Mouse (Mus musculus): Measurements from ENCODE around the gene Dytn. TPM values are rescaled to one million over a fixed set of nuclear protein-coding genes. Genes with fewer than 3 reads are reported as not detected.
"Not testable (repeated sequence)": the region's sequence is repeated elsewhere in the genome, so short reads cannot be mapped to it uniquely, and the experiment has no call there.

The Dytn gene
- polyA plus RNA-seq, 1 experiment from 2014 or later, result not detected

DNA sequence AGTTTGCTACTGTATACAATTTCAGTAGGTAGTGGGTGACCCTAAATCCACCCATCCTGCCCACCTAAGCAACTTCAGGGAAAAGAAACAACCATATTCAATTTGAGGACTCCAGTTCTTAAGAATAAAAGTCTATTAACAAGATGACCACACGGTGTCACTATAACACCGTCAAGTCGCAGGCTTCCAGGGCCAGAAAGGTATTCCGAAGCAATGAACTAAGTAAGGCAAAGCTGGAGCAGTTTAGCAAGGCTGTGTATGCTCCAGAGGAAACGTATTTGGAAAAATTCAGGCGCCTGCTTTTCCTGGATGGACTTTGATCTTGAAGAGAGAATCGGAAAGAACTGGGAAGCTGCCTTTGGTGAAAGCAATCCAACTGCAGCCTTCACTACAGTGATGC is 27.1 kb downstream of the Dytn start:
- no peaks in the 10 kb centered on the region for H3K9me3 ChIP-seq
- H3K27ac ChIP-seq, result no peak overlapping the region
- no peak for DNase-seq (ENCODE audit: low spot score)
- H3K4me3 ChIP-seq, result no peak overlapping the region
- no peaks in the 10 kb centered on the region for H3K36me3 ChIP-seq
- H3K4me1 ChIP-seq, result no peaks in the 10 kb centered on the region
- peaks cover 11% of the 10 kb centered on the region for H3K27me3 ChIP-seq (ENCODE audit: insufficient read depth, poor library complexity, severe bottlenecking)
- WGBS, result 3% methylated on average over 7 of the region's 7 CpGs

DNA sequence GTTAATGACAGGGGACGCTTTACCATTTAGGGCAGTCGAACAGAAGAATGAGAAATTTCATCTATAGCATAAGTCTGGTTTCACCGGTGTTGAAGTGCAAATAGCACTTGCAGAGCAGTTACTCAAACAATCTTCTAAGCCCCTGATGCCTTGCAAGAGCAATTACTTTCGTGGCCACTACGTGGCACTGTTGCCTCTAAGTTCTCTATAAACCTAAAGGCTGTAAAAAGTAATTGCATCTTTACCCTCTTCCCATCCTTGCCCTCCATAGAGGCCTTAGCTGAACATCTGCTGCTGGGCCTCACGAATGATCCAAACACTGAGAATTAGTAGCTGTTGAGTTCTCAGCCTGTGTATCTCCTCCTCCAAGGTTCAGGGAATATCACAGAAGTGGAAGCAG is 28.7 kb downstream of the Dytn start:
- no peaks in the 10 kb centered on the region for H3K9me3 ChIP-seq
- peaks cover 11% of the 10 kb centered on the region for H3K27me3 ChIP-seq (ENCODE audit: insufficient read depth, poor library complexity, severe bottlenecking)
- no peak overlapping the region for H3K4me3 ChIP-seq
- no peak overlapping the region for H3K27ac ChIP-seq
- H3K4me1 ChIP-seq, result no peaks in the 10 kb centered on the region
- DNase-seq (ENCODE audit: low spot score), result no peak
- WGBS, result 14% methylated on average over 6 of the region's 6 CpGs
- no peaks in the 10 kb centered on the region for H3K36me3 ChIP-seq

DNA sequence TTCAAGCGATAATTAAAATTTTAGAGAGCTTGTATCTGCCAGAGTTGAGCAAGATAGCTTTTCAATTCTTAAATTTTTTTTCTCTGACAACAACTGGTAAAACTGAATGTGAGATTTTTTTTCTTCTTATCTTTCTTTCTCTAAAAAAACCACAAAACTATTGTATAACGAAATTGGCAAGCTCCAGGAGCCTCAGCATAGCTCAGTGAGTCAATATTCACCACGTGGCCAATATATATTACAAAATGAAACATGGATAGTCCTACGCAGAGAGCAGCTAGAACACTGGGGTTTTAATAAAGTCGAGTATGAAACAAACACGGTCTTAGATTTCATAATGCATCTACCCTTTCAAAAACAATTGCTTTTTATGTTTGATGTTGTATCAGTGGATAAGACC is 46.8 kb downstream of the Dytn start:
- no peaks in the 10 kb centered on the region for H3K36me3 ChIP-seq
- WGBS, result 77% methylated on average over 6 of the region's 6 CpGs
- H3K27ac ChIP-seq, result no peak overlapping the region
- no peaks in the 10 kb centered on the region for H3K4me1 ChIP-seq
- H3K27me3 ChIP-seq (ENCODE audit: insufficient read depth, poor library complexity, severe bottlenecking), result no peaks in the 10 kb centered on the region
- H3K9me3 ChIP-seq, result no peaks in the 10 kb centered on the region
- DNase-seq (ENCODE audit: low spot score), result no peak
- no peak overlapping the region for H3K4me3 ChIP-seq

DNA sequence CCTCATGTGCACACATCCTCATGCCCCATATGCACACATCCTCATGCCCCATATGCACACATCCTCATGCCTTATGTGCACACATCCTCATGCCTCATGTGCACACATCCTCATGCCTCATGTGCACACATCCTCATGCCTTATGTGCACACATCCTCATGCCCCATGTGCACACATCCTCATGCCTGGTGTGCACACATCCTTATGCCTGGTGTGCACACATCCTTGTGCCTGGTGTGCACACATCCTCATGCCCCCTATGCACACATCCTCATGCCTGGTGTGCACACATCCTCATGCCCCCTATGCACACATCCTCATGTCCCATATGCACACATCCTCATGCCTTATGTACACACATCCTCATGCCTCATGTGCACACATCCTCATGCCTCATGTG is 56.3 kb downstream of the Dytn start:
- not testable (repeated sequence) for H3K9me3 ChIP-seq; DNase-seq (ENCODE audit: low spot score); H3K4me1 ChIP-seq; H3K4me3 ChIP-seq; H3K27ac ChIP-seq; H3K27me3 ChIP-seq (ENCODE audit: insufficient read depth, poor library complexity, severe bottlenecking); H3K36me3 ChIP-seq

DNA sequence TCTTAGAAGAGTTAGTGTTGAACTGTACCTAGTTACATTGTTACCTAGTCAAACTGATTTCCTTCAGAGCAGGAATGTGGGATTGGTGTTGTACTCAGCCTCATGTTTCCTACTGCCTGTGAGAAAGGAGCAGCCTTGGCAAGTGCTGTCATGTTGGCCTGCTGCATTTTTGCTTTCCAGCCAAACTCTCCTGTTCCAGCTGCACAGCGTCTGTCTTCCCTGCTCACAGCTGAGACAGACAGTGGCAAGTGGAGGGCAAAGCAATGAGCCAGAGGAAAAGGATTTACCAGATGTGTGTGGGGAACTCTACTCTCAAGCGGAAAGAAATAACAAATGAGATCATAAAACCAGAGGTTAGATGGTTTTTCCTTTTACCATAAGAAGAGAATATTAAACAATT is 58.5 kb downstream of the Dytn start:
- no peaks in the 10 kb centered on the region for H3K27me3 ChIP-seq (ENCODE audit: insufficient read depth, poor library complexity, severe bottlenecking)
- no peaks in the 10 kb centered on the region for H3K36me3 ChIP-seq
- peaks cover 4% of the 10 kb centered on the region; the same call in 1 of the 2 replicates for H3K9me3 ChIP-seq
- no peak for DNase-seq (ENCODE audit: low spot score)
- 54% methylated on average over 2 of the region's 2 CpGs for WGBS
- no peaks in the 10 kb centered on the region for H3K4me1 ChIP-seq
- H3K4me3 ChIP-seq, result no peak overlapping the region
- H3K27ac ChIP-seq, result no peak overlapping the region

DNA sequence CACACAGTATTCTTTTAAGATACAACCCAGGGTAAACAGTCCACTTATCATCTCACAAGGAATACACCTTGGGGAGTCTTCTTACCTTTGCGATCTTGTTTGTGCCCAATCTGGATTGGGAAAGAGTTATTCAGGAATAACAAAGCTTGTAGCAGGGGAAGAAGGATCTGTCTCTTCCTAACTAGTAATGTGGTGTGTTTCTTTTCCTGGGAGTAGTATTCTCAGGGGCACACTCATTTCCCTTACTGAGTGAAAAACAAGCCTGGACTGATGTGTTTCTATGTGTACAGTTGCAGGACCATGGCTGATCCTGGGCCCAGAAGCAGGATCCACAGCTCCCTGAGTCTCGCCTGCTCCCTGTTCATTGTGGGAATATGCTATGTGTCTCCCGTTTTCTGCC is 71.1 kb downstream of the Dytn start, which contains the start of gene Gm39653:
Gm39653 (plus strand) TSS at position 301 of the 400 bp plus-strand sequence.
- Histone ChIP-seq H3K27ac (no peak within 1 kb of the TSS), H3K9me3 (no peaks in the 10 kb centered on the region), H3K27me3 (ENCODE audit: insufficient read depth, poor library complexity, severe bottlenecking) (peaks cover 15% of the 10 kb centered on the region), H3K4me1 (no peaks in the 10 kb centered on the region), H3K4me3 (no peak within 1 kb of the TSS), H3K36me3 (no peaks in the 10 kb centered on the region)
- WGBS, result 80% methylated on average over 3 of the region's 3 CpGs
- DNase-seq (ENCODE audit: low spot score), result no peak

DNA sequence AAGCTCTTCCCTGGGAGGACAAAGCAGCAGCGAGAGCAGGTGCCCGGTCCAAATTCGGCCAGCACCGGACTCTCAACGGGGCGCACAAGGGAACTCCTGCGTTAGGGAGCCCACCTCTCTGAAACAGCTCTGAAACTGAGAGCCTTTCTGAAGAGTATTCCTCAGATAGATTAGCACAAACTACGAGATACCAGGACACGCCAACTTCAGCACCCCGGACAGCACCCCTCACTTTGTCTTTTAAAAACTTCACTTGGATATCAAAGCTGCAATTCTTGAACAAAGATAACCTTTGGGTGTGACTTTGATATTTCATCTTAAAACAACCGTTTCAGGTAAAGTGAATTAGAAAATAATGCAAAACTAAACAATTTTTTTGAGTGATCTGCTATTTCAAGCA is 72.1 kb downstream of the Dytn start:
- WGBS, result under 1% methylated on average over 11 of the region's 11 CpGs
- no peak for DNase-seq (ENCODE audit: low spot score)
- Histone ChIP-seq H3K9me3 (no peaks in the 10 kb centered on the region), H3K27ac (no peak overlapping the region), H3K4me3 (no peak overlapping the region), H3K4me1 (no peaks in the 10 kb centered on the region), H3K27me3 (ENCODE audit: insufficient read depth, poor library complexity, severe bottlenecking) (peaks cover 15% of the 10 kb centered on the region), H3K36me3 (no peaks in the 10 kb centered on the region)

DNA sequence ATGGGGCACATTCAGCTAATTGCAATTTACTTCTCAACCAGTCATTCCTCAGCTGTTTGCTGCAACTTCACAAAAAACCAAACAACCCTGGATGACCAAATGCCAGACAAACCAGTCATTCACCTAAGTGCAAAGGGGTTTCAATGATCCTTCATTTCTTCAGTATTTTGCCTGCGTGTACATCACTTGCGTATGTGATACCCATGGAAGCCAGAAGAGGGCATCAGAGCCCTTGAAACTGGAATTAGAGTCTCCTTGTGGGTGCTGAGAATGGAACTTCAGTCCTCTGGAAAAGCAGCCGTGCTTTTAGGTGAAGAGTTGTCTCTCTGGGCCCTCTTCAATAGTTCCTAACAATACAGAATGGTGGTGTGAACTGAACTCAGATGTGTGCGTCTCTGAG is 77.1 kb downstream of the Dytn start:
- H3K4me3 ChIP-seq, result no peak overlapping the region
- H3K27ac ChIP-seq, result no peak overlapping the region
- H3K27me3 ChIP-seq (ENCODE audit: insufficient read depth, poor library complexity, severe bottlenecking), result peaks cover 15% of the 10 kb centered on the region
- H3K9me3 ChIP-seq, result no peaks in the 10 kb centered on the region
- H3K36me3 ChIP-seq, result no peaks in the 10 kb centered on the region
- no peak for DNase-seq (ENCODE audit: low spot score)
- no peaks in the 10 kb centered on the region for H3K4me1 ChIP-seq
- 85% methylated on average over 4 of the region's 4 CpGs for WGBS

DNA sequence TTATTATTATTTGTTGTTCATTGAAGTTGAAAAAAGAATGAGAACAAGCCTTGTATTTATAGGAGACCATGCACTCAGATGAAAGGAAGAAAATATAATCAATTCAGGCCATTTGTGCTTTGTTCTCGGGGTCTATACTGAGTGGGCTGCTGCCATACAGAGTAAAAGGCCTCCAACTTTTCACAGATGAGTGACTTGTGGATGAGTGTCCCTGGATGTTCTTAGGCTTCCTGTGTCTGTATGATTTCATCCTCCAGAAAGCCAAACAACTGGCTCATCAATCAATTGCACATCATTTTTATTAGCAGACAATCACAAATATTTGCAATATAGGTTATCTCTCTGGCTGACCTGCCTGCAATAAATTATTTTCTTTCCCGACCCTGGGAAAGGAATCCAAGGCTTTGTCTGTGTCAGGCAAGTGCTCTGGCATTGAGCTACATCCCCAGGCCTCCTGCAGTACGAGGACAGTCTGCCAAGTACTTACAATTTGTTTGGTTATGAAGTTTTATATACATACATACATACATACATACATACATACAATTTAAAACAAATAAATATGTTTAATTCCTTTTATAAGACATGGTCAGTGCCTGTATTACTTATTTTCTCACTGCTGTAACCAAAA is 82.7 kb downstream of the Dytn start:
- Histone ChIP-seq H3K4me3 (no peak overlapping the region), H3K4me1 (no peaks in the 10 kb centered on the region), H3K9me3 (no peaks in the 10 kb centered on the region), H3K36me3 (no peaks in the 10 kb centered on the region), H3K27ac (no peak overlapping the region), H3K27me3 (ENCODE audit: insufficient read depth, poor library complexity, severe bottlenecking) (no peaks in the 10 kb centered on the region)
- 55% methylated on average over 3 of the region's 3 CpGs for WGBS
- DNase-seq (ENCODE audit: low spot score), result no peak

DNA sequence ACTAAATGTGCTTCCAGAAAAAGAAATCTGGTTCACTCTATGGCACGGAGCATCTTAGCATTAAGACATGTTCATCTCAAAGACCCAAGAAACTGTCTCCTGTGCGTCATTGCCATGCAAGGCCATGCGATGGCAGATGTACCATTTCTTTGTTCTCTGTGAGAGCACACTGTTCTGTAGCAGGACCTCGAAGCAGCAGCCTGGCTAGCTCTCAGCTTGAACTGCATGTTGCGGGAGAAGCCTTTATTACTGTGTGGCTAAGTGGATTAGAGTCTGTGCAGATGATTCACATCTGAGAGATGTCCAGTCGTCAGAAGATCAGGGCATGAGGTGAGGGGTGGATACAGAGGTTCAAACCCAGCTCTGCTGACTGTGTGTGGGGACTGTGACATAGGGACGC is 99.9 kb downstream of the Dytn start:
- no peak overlapping the region for H3K27ac ChIP-seq
- 81% methylated on average over 7 of the region's 7 CpGs for WGBS
- no peaks in the 10 kb centered on the region for H3K36me3 ChIP-seq
- DNase-seq (ENCODE audit: low spot score), result no peak
- no peaks in the 10 kb centered on the region for H3K9me3 ChIP-seq
- no peak overlapping the region for H3K4me3 ChIP-seq
- H3K27me3 ChIP-seq (ENCODE audit: insufficient read depth, poor library complexity, severe bottlenecking), result no peaks in the 10 kb centered on the region
- H3K4me1 ChIP-seq, result no peaks in the 10 kb centered on the region

DNA sequence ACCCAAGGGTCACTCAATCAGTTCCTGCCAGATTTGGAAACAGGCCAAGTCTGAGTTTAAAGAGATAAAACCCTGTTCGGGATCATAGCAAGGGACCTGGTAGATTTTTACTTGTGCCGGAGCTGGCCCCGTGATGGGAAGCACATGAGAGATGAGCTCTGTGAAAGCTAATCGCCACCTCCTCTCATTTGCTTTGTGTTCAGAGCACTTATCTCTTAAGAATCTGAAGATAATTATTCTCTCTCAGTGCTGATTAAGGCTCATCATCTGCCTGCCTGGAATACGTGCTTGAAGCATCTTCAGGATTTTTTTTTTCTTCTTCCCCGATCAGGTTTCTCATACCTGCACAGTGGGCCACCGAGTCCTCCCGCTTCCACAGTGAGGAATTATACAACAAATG is 107.6 kb downstream of the Dytn start:
- Histone ChIP-seq H3K4me1 (no peaks in the 10 kb centered on the region), H3K4me3 (no peak overlapping the region), H3K36me3 (no peaks in the 10 kb centered on the region), H3K27me3 (ENCODE audit: insufficient read depth, poor library complexity, severe bottlenecking) (no peaks in the 10 kb centered on the region), H3K27ac (no peak overlapping the region), H3K9me3 (no peaks in the 10 kb centered on the region)
- no peak for DNase-seq (ENCODE audit: low spot score)
- WGBS, result 70% methylated on average over 8 of the region's 8 CpGs

DNA sequence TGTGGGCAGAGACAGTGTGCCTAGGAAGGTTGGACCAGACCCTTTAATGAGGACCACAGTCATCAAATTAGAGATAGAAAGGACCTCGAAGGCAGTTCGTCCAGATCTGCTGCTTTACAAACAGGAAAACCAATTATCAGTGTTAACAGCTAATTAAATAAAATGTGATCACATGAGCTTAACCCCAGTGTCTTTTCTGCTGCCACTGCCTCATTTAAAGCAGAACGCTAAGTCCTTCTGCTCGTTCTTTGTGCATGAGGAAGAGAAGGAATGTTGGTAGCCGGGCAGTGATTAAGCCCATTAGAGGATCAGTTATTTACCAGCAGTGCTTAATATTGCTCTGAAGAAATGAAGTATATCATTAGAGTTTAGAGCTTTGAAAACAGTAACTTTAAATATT is 109.9 kb downstream of the Dytn start:
- Histone ChIP-seq H3K27ac (no peak overlapping the region), H3K4me3 (no peak overlapping the region), H3K4me1 (no peaks in the 10 kb centered on the region), H3K36me3 (no peaks in the 10 kb centered on the region), H3K27me3 (ENCODE audit: insufficient read depth, poor library complexity, severe bottlenecking) (no peaks in the 10 kb centered on the region), H3K9me3 (no peaks in the 10 kb centered on the region)
- WGBS, result 63% methylated on average over 5 of the region's 5 CpGs
- no peak for DNase-seq (ENCODE audit: low spot score)

DNA sequence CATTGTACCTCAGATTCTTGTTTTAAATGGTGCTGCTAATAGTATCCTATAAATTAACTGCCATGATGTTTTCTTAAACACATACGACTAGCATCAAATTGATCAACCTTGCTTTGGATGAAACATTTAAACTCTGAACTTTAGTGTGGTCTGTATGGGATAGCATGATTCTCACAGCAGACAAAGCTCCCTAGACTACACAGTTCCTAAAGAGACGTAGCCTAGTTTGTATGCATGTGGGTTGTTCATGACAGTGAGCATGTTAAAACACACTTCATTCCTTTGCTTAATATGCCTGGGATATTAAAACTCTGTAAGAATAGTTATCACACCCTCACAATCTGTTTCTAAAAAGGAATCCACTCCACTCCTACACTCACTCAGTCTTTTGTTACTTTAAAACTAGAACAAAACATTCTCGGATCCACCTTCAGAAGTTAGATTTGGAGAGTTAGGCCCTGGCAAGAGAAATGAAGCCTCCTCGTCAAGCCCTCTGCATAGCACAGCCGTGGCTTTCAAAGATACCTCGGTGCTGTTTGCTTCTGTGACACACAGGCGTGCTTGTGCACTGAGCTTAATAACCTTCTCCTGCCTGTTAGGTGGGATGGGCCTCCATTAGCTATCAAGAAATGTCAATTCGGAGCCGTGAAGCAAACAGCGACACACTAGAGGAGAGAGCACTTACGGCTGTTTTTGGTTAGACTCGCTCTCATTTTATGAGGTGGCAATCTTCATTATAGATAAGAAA is 112.7 kb downstream of the Dytn start:
- Histone ChIP-seq H3K9me3 (no peaks in the 10 kb centered on the region), H3K27me3 (ENCODE audit: insufficient read depth, poor library complexity, severe bottlenecking) (no peaks in the 10 kb centered on the region), H3K36me3 (no peaks in the 10 kb centered on the region), H3K27ac (no peak overlapping the region), H3K4me3 (no peak overlapping the region), H3K4me1 (no peaks in the 10 kb centered on the region)
- DNase-seq (ENCODE audit: low spot score), result no peak
- WGBS, result 68% methylated on average over 12 of the region's 12 CpGs

DNA sequence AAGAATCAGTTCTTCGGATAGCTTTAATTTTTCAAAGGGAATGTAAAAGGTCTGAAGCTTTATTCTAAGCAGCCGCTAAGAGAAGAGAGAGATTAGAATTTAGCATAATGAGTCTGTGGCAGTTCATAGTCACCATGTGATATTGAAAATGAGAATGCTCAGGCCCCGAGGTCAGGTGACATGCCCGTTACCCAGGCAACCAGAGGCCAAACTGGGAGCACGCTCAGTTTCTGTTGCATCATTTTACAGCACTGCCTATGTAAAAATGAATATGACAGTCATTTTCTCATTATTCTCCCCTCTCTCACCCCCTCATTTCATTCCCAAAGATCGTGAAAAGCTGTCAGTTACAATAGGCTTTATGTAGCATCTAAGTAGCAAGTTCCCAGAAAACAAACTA is 113.3 kb downstream of the Dytn start:
- no peak overlapping the region for H3K27ac ChIP-seq

More for the DNA sequence above, 113.3 kb downstream of the Dytn start:
- Histone ChIP-seq H3K9me3 (no peaks in the 10 kb centered on the region), H3K4me3 (no peak overlapping the region), H3K36me3 (no peaks in the 10 kb centered on the region), H3K27me3 (ENCODE audit: insufficient read depth, poor library complexity, severe bottlenecking) (no peaks in the 10 kb centered on the region), H3K4me1 (no peaks in the 10 kb centered on the region)
- no peak for DNase-seq (ENCODE audit: low spot score)
- 78% methylated on average over 6 of the region's 6 CpGs for WGBS

Data from heart, embryonic 10.5 days (tissue).